Mouse (Mus musculus): ENCODE measurements around the gene Setd3. TPM values are rescaled to one million over a fixed set of nuclear protein-coding genes. Genes with fewer than 3 reads are reported as not detected.
A peak's percentile ranks its signal among the peaks of the same experiment; 100 is the strongest.

The Setd3 gene
- 10 to 100 TPM; 75.6 to 78.4 TPM for total RNA-seq (2021)
- long read RNA-seq, experiment 1, transcript Setd3-201 (13 exons, 2,755 nt): major isoform, 82 of 124 reads
- long read RNA-seq, experiment 1, partial matches to known transcripts: 6 of 124 reads
- long read RNA-seq, experiment 1, other reads (novel, unspliced or antisense): 34 of 124 reads
- long read RNA-seq, experiment 2, transcript Setd3-201 (13 exons, 2,755 nt): major isoform, 57 of 100 reads
- long read RNA-seq, experiment 2, partial matches to known transcripts: 9 of 100 reads
- long read RNA-seq, experiment 2, other reads (novel, unspliced or antisense): 34 of 100 reads

DNA sequence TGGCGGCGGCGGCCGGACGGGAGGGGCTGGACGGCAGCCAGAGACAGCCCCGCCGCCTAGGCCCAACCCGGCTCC is at the start of gene Setd3:
Gene Setd3, minus strand, starts transcription at position 69 of the 75 bp plus-strand sequence.
- DNase-seq: no peak

DNA sequence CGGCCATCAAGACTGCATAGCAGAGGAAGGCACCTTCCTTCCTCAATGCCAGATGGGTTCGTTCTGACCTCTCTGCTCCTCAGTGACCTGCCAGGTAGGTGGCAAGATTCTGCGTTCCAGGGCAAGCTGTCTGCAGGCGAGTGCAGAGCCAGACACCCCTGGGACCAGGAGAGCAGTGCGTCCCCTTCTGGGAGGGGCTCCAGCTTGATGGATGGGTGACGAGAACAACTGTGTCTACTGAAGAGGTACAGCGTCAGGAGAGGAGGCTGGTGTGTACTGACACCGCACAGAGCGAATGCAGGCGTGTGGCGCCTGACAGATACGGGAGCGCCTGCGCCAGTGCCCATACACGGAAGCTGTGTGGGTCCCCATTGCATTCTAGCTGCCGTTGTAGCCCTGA is 48.4 kb upstream of the Setd3 start:
- intact Hi-C loops (cut with DNase I): no loop called here
- DNase-seq: no peak

More for the DNA sequence above, at the start of gene Setd3:
- intact Hi-C loops (cut with DNase I): loop anchor here (10.0 kb wide), 1 partner anchor 616 kb away; the partner anchor contains the start of gene Yy1

DNA sequence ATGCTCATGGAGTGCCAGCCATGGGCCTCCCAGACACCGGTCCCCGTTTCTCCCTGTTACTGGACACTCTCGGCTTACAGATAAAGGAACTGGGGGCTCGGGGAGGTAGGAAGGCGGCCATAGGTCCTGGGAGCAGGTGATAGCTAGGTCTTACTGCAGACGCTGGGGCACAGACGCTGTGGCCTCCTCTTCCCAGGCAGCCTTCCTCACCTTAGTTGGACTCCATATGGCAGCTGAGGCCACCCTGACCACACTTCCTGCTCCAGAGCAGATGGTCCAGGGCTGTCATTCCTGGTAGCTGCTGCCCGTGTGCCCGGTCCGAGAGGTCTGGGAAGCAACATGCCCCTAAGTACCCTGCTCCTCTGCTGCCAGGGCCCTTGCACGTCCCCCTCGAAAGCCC is 47.8 kb upstream of the Setd3 start:
- intact Hi-C loops (cut with DNase I): no loop called here
- no peak for DNase-seq

DNA sequence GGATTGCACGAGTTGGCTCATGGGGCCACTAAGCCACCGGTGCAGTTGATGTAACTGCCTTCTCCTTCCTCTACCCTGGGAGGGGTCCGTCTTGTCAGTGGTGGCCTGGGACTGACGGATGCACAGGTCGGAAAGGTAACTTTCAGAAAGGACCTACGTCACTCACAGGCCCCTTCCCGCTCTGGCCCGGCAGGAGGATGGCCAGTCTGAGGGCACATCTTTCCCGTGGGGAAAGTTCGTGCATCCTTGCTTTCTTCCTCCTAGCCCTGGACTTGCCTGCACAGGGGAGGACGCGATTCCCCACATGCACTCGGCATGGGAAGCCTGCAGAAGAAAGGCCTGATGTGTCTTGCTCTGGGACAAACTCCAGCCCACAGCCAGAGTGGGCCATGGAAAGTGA is 47.1 kb upstream of the Setd3 start:
- intact Hi-C loops (cut with DNase I): no loop called here
- DNase-seq: no peak

- no peak for DNase-seq
- intact Hi-C loops (cut with DNase I): no loop called here
These were observed 46.7 kb upstream of the Setd3 start for GRCm38 (mm10) chr12:108225781-108226180.

GRCm38 (mm10) chr12:108223357-108223756 is 44.2 kb upstream of the Setd3 start:
- DNase-seq: no peak
- intact Hi-C loops (cut with DNase I): loop anchor here (2.0 kb wide), 1 partner anchor 53 kb away; no protein-coding TSS in a partner anchor

- no peak for DNase-seq
- intact Hi-C loops (cut with DNase I): loop anchor here (2.0 kb wide), 1 partner anchor 55 kb away; no protein-coding TSS in a partner anchor
These were observed 42.6 kb upstream of the Setd3 start for GRCm38 (mm10) chr12:108221712-108222111.

GRCm38 (mm10) chr12:108221206-108221605 is 42.1 kb upstream of the Setd3 start:
- intact Hi-C loops (cut with DNase I): no loop called here
- no peak for DNase-seq

DNA sequence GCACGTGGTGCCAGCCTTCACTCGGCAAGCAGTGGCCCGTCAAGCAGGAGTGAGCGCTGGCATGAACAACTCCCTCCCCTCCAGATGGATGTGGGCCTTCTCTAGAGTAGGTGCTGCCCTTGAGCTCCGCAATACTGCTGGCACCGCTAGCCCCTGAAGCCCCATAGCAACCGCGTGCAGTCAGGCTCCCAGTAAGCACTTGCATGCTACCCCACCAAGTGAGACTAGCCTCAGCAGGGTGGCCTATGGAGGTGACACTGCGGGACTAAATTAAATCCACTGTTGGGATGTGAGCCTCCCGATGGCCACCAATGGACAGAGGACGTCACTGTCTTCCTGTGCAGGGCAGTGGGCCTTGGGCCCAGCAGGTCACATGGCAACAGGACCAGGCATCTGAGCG is 41.5 kb upstream of the Setd3 start:
- no peak for DNase-seq
- intact Hi-C loops (cut with DNase I): no loop called here

DNA sequence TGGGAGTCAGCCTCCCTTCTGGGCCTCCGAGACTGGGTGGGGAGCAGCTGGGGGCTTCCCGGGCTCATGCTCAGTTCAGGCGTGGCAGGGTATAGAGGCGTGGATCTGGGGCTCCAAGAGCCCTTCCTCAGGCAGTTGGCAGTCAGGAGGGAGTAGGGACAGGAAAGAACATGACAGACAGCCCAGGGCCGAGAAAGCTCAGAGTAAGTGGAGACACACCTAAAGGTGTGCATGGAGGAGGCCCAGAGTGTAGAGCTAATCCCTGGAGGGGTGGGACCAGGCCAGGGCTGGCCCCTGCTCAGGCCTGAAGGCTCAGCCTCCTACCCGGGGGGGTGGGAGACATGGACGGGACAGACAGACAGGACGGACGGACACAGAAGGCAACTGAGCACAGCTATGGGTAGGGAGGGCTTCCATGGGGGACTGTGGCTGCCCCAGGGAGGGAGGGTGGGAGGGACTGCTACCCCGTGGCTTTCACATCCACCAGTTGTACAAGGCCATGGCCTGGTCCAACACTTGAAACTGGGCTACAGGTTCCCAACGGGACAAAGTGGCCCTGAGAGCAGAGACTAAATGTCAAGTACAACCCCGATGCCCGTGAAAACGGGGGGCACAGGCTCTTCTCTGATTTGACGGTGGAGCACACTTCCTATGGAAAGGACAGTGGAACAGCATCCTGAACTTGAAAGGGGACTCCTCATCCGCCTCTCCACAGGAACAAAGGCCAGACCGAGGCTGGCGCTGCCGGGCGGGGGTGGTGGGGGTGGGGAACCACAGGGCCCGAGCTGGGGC is 40.9 kb upstream of the Setd3 start:
- intact Hi-C loops (cut with DNase I): no loop called here
- no peak for DNase-seq

- intact Hi-C loops (cut with DNase I): no loop called here
- DNase-seq: no peak
These were observed 40.0 kb upstream of the Setd3 start for GRCm38 (mm10) chr12:108219163-108219562.

GRCm38 (mm10) chr12:108217572-108217971 is 38.5 kb upstream of the Setd3 start:
- DNase-seq: peak; percentile 75 to 80
- intact Hi-C loops (cut with DNase I): loop anchor here (2.0 kb wide), 1 partner anchor 75 kb away; no protein-coding TSS in a partner anchor

- intact Hi-C loops (cut with DNase I): loop anchor here (2.0 kb wide), 1 partner anchor 76 kb away; no protein-coding TSS in a partner anchor
- no peak for DNase-seq
These were observed 37.7 kb upstream of the Setd3 start for GRCm38 (mm10) chr12:108216611-108217370.

DNA sequence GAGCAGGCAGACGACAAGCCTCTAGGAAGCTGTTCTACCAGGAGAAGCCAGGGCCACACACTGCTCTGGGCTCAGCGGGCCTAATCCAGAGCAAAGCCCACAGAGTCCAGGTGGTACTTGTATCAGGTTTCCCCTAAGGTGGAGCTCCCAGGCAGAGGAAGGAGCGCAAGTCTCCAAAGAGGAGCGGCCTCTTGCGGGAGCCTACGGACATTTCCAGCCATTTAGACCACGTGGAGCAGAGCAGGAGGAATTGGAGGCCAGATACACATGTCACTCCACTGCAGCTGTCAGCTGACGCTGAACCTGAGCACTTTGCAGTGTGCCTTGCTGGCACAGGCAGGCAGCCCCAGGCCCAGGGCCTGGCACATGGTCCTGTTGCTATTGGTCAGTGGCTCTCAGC is 36.0 kb upstream of the Setd3 start:
- intact Hi-C loops (cut with DNase I): no loop called here
- no peak for DNase-seq

DNA sequence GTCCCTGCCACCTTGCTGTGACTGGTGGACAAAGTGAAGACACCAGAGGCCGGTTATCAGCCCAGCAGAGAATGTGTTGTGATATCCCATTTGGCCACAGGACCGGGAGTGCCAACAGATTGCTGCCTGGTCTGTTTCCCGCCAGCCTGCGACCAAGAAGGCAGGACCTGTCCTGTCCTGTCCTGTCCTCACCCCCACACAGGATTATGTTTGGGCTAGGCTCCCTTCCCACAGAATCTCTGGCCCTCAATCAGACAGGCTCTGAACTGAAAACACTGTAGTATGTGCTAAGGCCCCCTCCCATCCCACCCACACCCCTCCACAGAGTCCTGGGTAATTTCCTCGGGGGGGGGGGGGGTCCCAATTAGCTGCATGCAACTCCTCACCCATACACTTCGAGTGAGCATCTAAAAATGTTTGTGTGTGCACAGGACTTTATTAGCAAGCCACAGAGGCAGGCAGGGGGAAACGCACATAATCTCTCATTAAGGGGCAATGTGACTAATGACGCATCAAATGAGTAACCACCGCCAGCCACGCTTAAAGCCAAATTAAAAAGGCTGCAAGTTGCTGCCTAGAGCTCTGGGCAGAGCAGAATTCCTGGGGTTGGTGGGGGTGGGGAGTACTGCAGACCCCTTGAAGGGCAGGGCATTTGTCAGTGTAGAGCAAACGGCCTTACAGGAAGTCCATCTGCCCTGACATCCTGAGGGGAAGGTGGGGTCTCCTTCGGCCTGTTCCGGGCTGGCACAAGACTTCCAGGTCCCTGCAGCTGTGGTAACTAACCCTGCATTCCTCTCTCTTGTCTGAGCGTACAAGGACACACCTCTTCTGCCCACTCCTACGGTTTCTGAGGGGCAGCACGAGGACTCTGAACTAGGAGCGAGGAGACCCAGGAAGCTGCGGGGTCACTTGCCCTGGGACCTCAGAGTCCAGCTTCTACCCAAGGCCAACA is 34.3 kb upstream of the Setd3 start:
- intact Hi-C loops (cut with DNase I): no loop called here
- DNase-seq: no peak

- no peak for DNase-seq
- intact Hi-C loops (cut with DNase I): no loop called here
These were observed 33.4 kb upstream of the Setd3 start for GRCm38 (mm10) chr12:108212476-108212875.

DNA sequence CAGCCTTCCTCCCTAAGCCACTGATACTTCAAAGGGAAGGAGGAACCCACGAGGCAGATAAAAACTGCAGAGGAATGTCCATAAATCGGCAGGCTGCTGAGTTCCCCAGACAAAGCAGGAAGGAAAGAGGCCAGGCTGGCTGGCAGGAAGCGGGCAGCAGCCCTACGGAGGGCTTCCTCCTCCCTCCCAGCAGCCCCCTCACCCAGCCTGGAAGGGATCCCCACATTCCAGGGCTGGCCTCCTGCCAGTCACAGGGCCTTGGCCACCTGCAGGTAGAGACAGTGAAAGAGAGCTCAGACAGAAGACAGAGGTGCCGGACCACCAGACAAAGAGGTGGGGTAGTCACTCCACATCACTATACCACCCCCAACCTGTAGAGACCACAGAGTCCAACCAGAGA is 33.0 kb upstream of the Setd3 start:
- no peak for DNase-seq
- intact Hi-C loops (cut with DNase I): no loop called here

DNA sequence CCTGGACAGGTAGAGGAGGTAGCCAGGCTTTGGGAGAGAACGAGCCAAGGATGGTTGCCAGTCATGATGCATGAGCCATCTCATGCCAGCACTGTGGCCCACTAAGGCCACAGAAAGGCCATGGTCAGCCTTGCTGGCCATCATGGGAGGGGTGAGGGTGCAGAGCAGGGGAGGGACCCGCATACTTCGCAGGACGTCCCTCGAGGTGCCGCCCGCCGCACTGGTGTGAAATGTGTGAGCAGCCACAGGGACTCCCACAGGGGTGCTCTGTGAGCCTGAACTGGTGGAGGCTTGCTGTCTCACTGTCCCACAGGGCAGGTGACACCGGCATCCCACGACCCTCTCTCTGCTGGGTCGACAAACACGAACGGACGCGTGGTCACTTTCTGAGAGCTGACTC is 31.5 kb upstream of the Setd3 start:
- DNase-seq: no peak
- intact Hi-C loops (cut with DNase I): no loop called here

- peak; percentile 80 to 86 for DNase-seq
- intact Hi-C loops (cut with DNase I): loop anchor here (1.0 to 5.0 kb wide), 2 partner anchors 84 to 283 kb away; no protein-coding TSS in a partner anchor
These were observed 29.8 kb upstream of the Setd3 start for GRCm38 (mm10) chr12:108208726-108209438.

DNA sequence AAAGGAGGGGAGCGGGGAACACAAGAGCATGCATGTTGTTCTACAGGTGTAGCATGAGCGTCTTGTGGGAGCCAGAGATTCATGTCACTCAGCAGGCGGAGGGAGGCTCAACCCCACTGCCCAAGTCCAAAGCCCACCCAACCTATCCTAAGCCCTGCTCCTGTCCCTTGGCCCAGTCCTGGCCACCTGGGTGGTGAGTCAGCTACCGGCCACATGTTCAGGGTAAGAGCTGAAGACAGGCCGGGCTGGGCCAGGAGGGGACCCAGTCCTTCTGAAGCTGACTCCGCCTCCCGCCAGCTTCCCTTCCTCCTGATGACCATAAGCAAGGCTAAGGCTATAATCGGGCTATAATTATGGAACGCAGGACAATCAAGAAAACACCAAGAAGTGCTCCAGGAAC is 29.1 kb upstream of the Setd3 start:
- intact Hi-C loops (cut with DNase I): loop anchor here (5.0 kb wide), 1 partner anchor 284 kb away; no protein-coding TSS in a partner anchor
- DNase-seq: no peak

Measured in heart, postnatal 14 days (tissue).